Mouse (Mus musculus): ENCODE data around the gene Cfap99. TPM values are rescaled to one million over a fixed set of nuclear protein-coding genes. Genes with fewer than 3 reads are reported as not detected.
A peak's percentile ranks its signal among the peaks of the same experiment; 100 is the strongest.

Cfap99 gene
- polyA plus RNA-seq, 1 experiment from 2014 or later, result 0.09 TPM

GRCm38 (mm10) chr5:34283355-34283754, 5.0 kb upstream of the Cfap99 start:
- H3K27me3 ChIP-seq, result peaks cover 40% of the 10 kb centered on the region
- H3K4me2 ChIP-seq (replicated peaks), result no peak overlapping the region
- no peak overlapping the region for H3K27ac ChIP-seq
- H3K4me3 ChIP-seq, result no peak overlapping the region
- H3K9me3 ChIP-seq (replicated peaks), result no peaks in the 10 kb centered on the region
- ATAC-seq (ENCODE audit: low FRiP score), result no peak
- no peak overlapping the region for H3K9ac ChIP-seq
- H3K4me1 ChIP-seq, result peaks cover 16% of the 10 kb centered on the region
- 87% methylated on average over 5 of the region's 5 CpGs for WGBS
- no peaks in the 10 kb centered on the region for H3K36me3 ChIP-seq

- H3K4me3 ChIP-seq, result no peak overlapping the region
Observed at GRCm38 (mm10) chr5:34284156-34284750, 4.1 kb upstream of the Cfap99 start.

GRCm38 (mm10) chr5:34285285-34285684, 3.1 kb upstream of the Cfap99 start:
- Histone ChIP-seq H3K4me1 (peaks cover 21% of the 10 kb centered on the region), H3K9ac (no peak overlapping the region), H3K27ac (no peak overlapping the region), H3K4me3 (no peak overlapping the region), H3K4me2 (replicated peaks) (no peak overlapping the region), H3K27me3 (peaks cover 57% of the 10 kb centered on the region), H3K9me3 (replicated peaks) (no peaks in the 10 kb centered on the region), H3K36me3 (no peaks in the 10 kb centered on the region)
- no peak for ATAC-seq (ENCODE audit: low FRiP score)
- 82% methylated on average over 2 of the region's 2 CpGs for WGBS

More at GRCm38 (mm10) chr5:34284156-34284750, 4.1 kb upstream of the Cfap99 start:
- Histone ChIP-seq H3K36me3 (no peaks in the 10 kb centered on the region), H3K27me3 (peaks cover 48% of the 10 kb centered on the region), H3K4me1 (peaks cover 21% of the 10 kb centered on the region), H3K27ac (no peak overlapping the region), H3K9ac (no peak overlapping the region), H3K9me3 (replicated peaks) (no peaks in the 10 kb centered on the region), H3K4me2 (replicated peaks) (no peak overlapping the region)
- WGBS, result 49% methylated on average over 3 of the region's 3 CpGs
- no peak for ATAC-seq (ENCODE audit: low FRiP score)

GRCm38 (mm10) chr5:34286516-34286915, 1.9 kb upstream of the Cfap99 start:
- peaks cover 21% of the 10 kb centered on the region for H3K4me1 ChIP-seq
- no peak overlapping the region for H3K9ac ChIP-seq
- peak overlapping the region; percentile 80 for H3K4me3 ChIP-seq
- no peaks in the 10 kb centered on the region for H3K9me3 ChIP-seq (replicated peaks)
- no peak for ATAC-seq (ENCODE audit: low FRiP score)
- H3K4me2 ChIP-seq (replicated peaks), result peak overlapping the region; percentile 95
- H3K36me3 ChIP-seq, result no peaks in the 10 kb centered on the region
- 0% methylated on average over 11 of the region's 11 CpGs for WGBS
- H3K27ac ChIP-seq, result no peak overlapping the region
- peaks cover 61% of the 10 kb centered on the region for H3K27me3 ChIP-seq

GRCm38 (mm10) chr5:34287001-34287837, 1.2 kb upstream of the Cfap99 start:
- peak overlapping the region; percentile 95 for H3K4me2 ChIP-seq (replicated peaks)
- H3K36me3 ChIP-seq, result no peaks in the 10 kb centered on the region
- peaks cover 21% of the 10 kb centered on the region for H3K4me1 ChIP-seq
- ATAC-seq (ENCODE audit: low FRiP score), result no peak; the same call in 1 of the 2 replicates
- H3K4me3 ChIP-seq, result peak overlapping the region; percentile 80
- under 1% methylated on average over 54 of the region's 54 CpGs for WGBS
- no peaks in the 10 kb centered on the region for H3K9me3 ChIP-seq (replicated peaks)
- H3K9ac ChIP-seq, result peak overlapping the region; percentile 72
- H3K27me3 ChIP-seq, result peaks cover 61% of the 10 kb centered on the region
- H3K27ac ChIP-seq, result no peak overlapping the region

GRCm38 (mm10) chr5:34287838-34288145, 608 bp upstream of the Cfap99 start:
- no peaks in the 10 kb centered on the region for H3K36me3 ChIP-seq
- peaks cover 61% of the 10 kb centered on the region for H3K27me3 ChIP-seq
- under 1% methylated on average over 18 of the region's 18 CpGs for WGBS
- peak overlapping the region; percentile 95 for H3K4me2 ChIP-seq (replicated peaks)
- no peaks in the 10 kb centered on the region for H3K9me3 ChIP-seq (replicated peaks)
- peak overlapping the region; percentile 80 for H3K4me3 ChIP-seq
- H3K9ac ChIP-seq, result peak overlapping the region; percentile 72
- ATAC-seq (ENCODE audit: low FRiP score), result peak; percentile 24
- H3K27ac ChIP-seq, result no peak overlapping the region
- H3K4me1 ChIP-seq, result peaks cover 21% of the 10 kb centered on the region

GRCm38 (mm10) chr5:34289286-34289685, 886 bp downstream of the Cfap99 start:
- H3K27me3 ChIP-seq, result peaks cover 58% of the 10 kb centered on the region
- no peaks in the 10 kb centered on the region for H3K36me3 ChIP-seq
- ATAC-seq (ENCODE audit: low FRiP score), result no peak
- peaks cover 21% of the 10 kb centered on the region for H3K4me1 ChIP-seq
- H3K4me3 ChIP-seq, result no peak overlapping the region
- H3K27ac ChIP-seq, result no peak overlapping the region
- no peak overlapping the region; the same call in 1 of the 2 replicates for H3K4me2 ChIP-seq (replicated peaks)
- WGBS, result 64% methylated on average over 2 of the region's 2 CpGs
- H3K9ac ChIP-seq, result no peak overlapping the region
- H3K9me3 ChIP-seq (replicated peaks), result no peaks in the 10 kb centered on the region

- H3K9ac ChIP-seq, result no peak overlapping the region
- H3K4me3 ChIP-seq, result no peak overlapping the region
- ATAC-seq (ENCODE audit: low FRiP score), result no peak
- peaks cover 21% of the 10 kb centered on the region for H3K27me3 ChIP-seq
- H3K4me2 ChIP-seq (replicated peaks), result no peak overlapping the region
- H3K9me3 ChIP-seq (replicated peaks), result no peaks in the 10 kb centered on the region
- no peaks in the 10 kb centered on the region for H3K36me3 ChIP-seq
- H3K4me1 ChIP-seq, result peaks cover 6% of the 10 kb centered on the region
- no peak overlapping the region for H3K27ac ChIP-seq
- WGBS, result 80% methylated on average over 6 of the region's 6 CpGs
Observed at GRCm38 (mm10) chr5:34293363-34293762, 5.0 kb downstream of the Cfap99 start.

- H3K9ac ChIP-seq, result no peak overlapping the region
- H3K4me2 ChIP-seq (replicated peaks), result no peak overlapping the region
- H3K4me3 ChIP-seq, result no peak overlapping the region
- H3K27ac ChIP-seq, result no peak overlapping the region
- H3K27me3 ChIP-seq, result peaks cover 9% of the 10 kb centered on the region
- no peaks in the 10 kb centered on the region for H3K9me3 ChIP-seq (replicated peaks)
- H3K36me3 ChIP-seq, result no peaks in the 10 kb centered on the region
- no peak for ATAC-seq (ENCODE audit: low FRiP score)
- no peaks in the 10 kb centered on the region for H3K4me1 ChIP-seq
- WGBS, result 33% methylated on average over 2 of the region's 2 CpGs
Observed at GRCm38 (mm10) chr5:34294696-34295095, 6.3 kb downstream of the Cfap99 start.

- Histone ChIP-seq H3K9ac (no peak overlapping the region), H3K27ac (no peak overlapping the region), H3K4me1 (no peaks in the 10 kb centered on the region), H3K4me2 (replicated peaks) (no peak overlapping the region), H3K9me3 (replicated peaks) (no peaks in the 10 kb centered on the region), H3K27me3 (peaks cover 5% of the 10 kb centered on the region), H3K36me3 (no peaks in the 10 kb centered on the region), H3K4me3 (no peak overlapping the region)
- 100% methylated on average over 2 of the region's 2 CpGs for WGBS
- no peak for ATAC-seq (ENCODE audit: low FRiP score)
Observed at GRCm38 (mm10) chr5:34295141-34295540, 6.7 kb downstream of the Cfap99 start.

- ATAC-seq (ENCODE audit: low FRiP score), result no peak
- H3K27ac ChIP-seq, result no peak overlapping the region
- no peak overlapping the region for H3K4me2 ChIP-seq (replicated peaks)
- H3K4me3 ChIP-seq, result no peak overlapping the region
- H3K4me1 ChIP-seq, result no peaks in the 10 kb centered on the region
- H3K27me3 ChIP-seq, result no peaks in the 10 kb centered on the region
- H3K36me3 ChIP-seq, result no peaks in the 10 kb centered on the region
- WGBS, result 63% methylated on average over 4 of the region's 4 CpGs
- no peak overlapping the region for H3K9ac ChIP-seq
- no peaks in the 10 kb centered on the region for H3K9me3 ChIP-seq (replicated peaks)
Observed at GRCm38 (mm10) chr5:34298061-34298460, 9.7 kb downstream of the Cfap99 start.

- 88% methylated on average over 10 of the region's 10 CpGs for WGBS
- no peak for ATAC-seq (ENCODE audit: low FRiP score)
- no peak overlapping the region for H3K27ac ChIP-seq
Observed at GRCm38 (mm10) chr5:34298937-34299535, 10.6 kb downstream of the Cfap99 start.

More at GRCm38 (mm10) chr5:34298937-34299535, 10.6 kb downstream of the Cfap99 start:
- no peak overlapping the region for H3K4me3 ChIP-seq
- H3K9me3 ChIP-seq (replicated peaks), result no peaks in the 10 kb centered on the region
- no peak overlapping the region for H3K4me2 ChIP-seq (replicated peaks)
- no peaks in the 10 kb centered on the region for H3K27me3 ChIP-seq
- H3K36me3 ChIP-seq, result no peaks in the 10 kb centered on the region
- no peaks in the 10 kb centered on the region for H3K4me1 ChIP-seq
- no peak overlapping the region for H3K9ac ChIP-seq
